Mouse (Mus musculus) liver, adult 2 months (tissue): ENCODE data around the gene Itga8.

Experiments
- CTCF ChIP-seq: fragments of 200-500 bp; IDR thresholded peaks from 2 replicates; pipeline ENCODE4 v1.5.1; 2011; ENCODE audit warnings: low read depth, low read length, control low read depth
- POLR2A ChIP-seq: fragments of 200-500 bp; IDR thresholded peaks from 2 replicates; pipeline ENCODE4 v1.6.1; 2011; ENCODE audit warnings: low read length, control low read depth; ENCODE audit not compliant: insufficient read depth; ENCODE audit errors: extremely low read depth

GRCm38 (mm10) chr2:12327216-12327615 lies 25.5 kb upstream of the Itga8 start:
- TF ChIP-seq POLR2A (no peak), CTCF (no peak)
